Mouse (Mus musculus) T-helper 1 cell (primary cell): ENCODE results near the gene Fpgs.

Source experiments
- in situ Hi-C: fragments of 300-600 bp; cut with MboI, MseI; formaldehyde crosslinking; loops from one replicate; pipeline ENCODE4 v1.15.1; 2025; ENCODE audit warnings: high pct_unique_total_duplicates

The Fpgs gene

DNA sequence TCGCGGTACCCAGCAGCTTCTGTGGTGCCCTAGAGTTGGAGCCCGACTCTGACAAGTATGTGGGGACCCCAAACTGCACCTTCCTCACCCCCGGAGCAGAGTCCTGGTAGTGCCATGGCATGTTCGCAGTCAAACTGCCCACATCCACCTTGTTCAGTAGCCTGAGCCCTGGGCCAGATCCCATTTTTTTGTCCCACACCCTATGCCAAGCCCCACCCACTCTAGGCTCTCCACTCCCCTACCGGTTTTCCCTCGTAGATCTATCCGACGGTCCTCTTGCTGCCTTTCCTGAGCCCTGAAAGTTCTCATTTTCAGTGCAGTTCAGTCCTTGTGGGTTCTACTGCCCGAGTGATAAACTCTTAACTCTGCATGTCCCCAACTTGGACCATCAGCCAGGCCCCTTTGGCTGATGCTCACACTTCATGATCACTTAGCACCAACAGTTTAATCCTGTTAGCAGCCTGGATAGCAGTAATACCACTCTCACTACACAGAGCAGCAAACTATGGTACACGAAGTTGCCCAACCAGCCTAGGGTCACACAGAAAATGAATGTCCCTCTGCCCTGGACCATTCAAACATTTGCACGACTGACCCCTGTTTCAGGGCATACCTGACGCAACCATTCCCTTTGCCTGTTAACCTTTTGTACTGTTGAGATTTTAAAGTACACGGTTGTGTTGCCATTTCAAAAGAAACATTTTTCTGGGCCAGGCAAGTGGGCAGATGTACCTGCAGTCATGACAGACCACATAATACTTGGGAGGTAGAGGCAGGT lies 2.8 kb downstream of the Fpgs start:
- in situ Hi-C loops: no loop called here

DNA sequence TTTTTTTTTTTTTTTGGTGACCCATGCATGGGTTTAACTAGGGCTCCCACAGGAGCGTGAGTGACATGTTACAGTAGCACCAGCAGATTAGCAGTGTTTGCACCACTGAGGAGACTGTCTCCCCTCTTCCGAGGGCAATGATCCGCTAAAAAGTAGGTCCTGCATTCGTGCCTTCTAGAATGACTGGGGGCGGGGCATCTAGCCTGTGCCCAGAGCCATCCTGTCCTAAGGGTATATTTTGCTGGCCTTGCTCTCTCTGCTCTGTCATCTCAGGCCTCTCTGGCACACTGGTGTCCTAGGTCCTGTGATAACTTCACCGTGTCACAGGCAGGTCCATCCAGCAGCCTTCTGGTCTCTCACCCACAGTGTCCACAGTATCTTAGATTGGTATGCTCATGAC lies 4.3 kb downstream of the Fpgs start:
- in situ Hi-C loops: no loop called here

DNA sequence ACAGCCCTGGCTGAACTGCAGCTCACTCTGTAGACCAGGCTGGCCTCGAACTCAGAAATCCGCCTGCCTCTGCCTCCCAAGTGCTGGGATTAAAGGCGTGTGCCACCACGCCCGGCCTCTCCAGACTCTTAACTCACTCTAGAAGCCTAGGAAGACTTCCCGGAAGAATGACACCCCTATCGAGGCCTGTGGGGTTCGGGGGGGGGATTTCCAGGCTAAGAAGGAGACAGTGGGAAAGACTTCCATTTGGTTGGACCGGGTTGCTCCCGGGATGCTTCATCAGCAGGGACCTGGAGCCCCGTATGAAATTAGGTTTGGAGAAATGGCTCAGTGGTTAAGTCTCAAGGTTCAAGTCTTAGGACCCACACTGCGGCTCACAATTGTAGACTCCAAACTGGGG lies 9.3 kb downstream of the Fpgs start:
- in situ Hi-C loops: no loop called here

DNA sequence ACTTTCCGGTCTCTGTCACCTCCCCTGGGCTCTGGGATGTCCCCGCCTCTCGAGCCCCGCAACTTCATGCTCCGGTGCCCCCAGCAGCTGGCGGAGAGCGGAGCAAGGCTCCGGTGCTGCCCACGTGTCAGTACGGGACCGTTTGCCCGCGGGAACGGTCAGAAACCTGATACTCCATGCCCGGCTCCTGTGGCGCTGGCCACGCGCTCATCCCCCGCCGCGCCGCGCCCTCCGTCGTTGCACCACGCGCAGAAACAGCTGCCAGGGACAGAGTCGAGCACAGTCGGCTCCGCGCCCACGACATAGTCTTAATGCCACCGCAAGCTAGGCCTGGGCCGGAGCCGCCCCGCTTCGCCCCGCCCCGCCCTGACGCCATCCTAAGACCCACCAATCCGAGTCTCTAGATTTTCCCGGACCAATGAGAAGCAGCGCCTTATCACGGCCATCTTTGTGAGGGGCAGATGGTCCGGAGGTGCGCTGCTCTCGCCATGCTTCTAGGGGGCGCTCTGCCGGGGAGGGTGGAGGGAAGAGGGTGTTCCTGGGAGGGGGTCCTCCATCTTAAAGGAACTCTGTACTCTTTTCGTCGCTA lies 10.0 kb downstream of the Fpgs start:
- in situ Hi-C loops: no loop called here

DNA sequence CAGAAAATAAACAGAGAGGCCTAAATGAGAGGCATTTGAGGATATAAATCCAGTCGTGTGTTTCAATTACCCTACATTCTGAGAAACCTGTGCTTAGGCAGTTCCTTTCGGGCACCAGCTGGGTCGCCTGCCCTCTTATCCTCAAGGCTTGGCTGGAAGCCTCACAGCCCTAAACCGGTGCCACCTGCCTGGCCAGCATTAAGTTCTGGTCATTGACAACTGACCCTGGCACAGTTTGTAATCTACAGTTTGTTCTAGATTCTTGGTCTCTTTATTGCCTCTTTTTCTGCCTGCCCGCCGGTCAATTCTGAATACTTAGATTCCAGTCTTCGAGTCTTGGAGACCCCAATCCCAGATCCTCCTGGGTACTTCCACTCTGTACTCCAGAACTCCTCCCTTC lies 10.7 kb downstream of the Fpgs start:
- in situ Hi-C loops: no loop called here

DNA sequence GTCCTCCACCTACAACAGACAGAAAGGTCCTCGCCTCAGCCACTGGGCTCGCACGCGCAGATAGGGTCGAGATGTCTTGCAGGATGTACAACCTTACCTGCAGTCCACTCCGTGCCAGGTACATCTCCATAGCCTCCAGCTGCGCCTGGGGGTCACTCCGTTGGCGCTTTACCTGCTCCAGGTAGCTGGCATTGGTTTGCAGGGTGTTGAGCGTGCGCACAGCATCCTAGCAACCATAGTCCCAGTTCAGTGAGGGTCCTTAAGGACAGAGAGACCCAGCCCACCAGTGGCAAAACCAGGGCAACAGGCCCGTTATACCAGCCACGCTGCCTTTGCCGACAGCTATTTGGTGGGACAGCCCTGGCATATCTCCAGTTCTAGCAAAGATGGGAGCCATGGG lies 11.4 kb downstream of the Fpgs start:
- in situ Hi-C loops: no loop called here

DNA sequence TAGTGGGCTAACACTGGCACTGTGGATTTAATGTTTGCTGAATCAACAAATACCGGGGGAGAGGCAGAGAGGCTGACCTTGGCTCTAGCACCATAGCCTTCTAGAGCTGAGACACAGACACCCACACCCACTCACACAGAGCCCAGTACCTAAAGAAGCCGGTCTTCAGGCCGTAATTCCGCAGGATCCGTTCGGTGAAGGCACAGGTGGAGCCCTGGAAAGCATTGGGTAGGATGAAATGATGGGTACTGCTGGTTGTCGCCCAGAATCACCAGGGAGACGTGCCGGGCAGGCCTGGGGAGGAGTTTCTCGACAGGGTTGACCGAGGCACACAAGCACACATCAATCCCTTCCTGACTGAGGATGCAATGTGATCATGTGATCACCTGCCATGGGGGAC lies 12.9 kb downstream of the Fpgs start:
- in situ Hi-C loops: no loop called here

DNA sequence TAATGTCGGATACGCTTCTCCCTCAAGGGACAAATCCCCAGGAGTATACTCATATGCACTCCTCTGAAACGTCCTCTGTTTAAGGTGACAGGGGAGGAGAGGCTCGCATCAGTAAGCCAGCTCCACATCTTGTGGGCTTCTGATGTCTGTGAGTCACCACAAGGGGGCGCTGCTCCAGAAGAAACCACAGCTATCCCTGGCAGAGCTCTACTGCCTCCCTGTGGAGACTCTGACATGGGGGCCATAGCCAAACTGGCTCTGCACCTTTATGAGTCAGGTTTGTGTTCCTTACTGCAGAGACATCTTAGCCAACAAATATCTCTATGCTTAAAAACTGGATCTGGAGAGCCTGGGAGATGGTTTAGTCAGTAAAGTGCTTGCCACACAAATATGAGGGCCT lies 14.5 kb downstream of the Fpgs start:
- in situ Hi-C loops: loop anchor here (10.0 kb wide), 1 partner anchor 55 kb away; no protein-coding TSS in a partner anchor

DNA sequence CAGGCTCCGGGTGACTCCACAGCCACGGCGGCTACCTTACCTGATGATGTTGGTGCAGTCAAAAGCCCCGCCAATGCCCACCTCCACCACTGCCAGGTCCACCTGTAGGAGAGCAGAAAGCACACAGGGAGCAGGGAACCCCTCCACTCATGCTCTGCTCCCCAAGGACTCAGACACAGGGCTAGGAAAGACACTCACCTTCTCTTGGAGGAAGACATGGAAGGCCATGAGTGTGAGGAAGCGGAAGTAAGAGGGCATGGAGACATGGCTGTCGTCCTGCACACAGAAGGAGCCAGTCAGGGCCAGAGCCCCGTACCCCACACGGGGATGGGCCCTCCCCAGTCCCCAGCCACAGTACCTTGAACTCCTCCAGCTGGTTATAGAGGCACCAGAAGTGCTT lies 16.4 kb downstream of the Fpgs start:
- in situ Hi-C loops: loop anchor here (10.0 kb wide), 1 partner anchor 53 kb away; no protein-coding TSS in a partner anchor

DNA sequence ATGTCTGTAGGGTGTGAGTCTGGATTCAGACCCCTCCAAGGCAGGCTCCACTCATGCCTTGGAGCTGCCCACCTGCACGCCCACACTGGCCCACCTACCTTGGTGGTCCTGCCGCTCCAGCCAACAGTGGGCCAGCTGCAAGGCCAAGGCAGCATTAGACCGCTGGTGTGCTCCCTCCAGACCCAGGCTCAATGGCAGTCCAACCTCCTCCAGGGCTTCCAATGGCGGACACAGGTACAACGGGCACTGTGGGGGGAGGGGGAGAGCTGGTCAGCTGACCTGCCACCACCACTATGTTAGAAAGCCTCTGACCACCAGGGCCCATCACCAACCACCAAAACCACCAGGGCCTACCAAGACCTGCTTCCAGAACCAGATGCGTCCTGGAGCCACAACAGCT lies 17.3 kb downstream of the Fpgs start:
- in situ Hi-C loops: loop anchor here (10.0 kb wide), 1 partner anchor 52 kb away; no protein-coding TSS in a partner anchor

DNA sequence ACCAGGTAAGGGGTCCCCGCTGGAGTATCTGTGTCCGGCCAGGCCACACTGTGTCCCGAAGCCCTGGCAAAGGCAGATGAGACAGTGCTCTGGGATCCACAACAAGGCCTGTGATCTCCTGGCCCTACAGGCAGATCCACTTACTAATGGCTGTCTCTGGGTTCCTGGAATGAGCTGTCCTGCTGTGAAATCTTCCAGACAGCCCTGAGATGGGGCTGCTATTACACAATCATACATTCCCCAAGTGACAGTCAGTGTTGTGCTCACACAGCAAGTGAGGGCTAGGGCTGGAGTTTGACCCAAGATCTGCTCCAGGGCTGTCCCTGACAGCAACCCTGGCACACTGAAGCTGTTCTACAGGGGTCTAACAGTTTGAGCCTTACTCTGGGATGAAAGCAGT lies 18.1 kb downstream of the Fpgs start:
- in situ Hi-C loops: loop anchor here (10.0 kb wide), 1 partner anchor 51 kb away; no protein-coding TSS in a partner anchor

DNA sequence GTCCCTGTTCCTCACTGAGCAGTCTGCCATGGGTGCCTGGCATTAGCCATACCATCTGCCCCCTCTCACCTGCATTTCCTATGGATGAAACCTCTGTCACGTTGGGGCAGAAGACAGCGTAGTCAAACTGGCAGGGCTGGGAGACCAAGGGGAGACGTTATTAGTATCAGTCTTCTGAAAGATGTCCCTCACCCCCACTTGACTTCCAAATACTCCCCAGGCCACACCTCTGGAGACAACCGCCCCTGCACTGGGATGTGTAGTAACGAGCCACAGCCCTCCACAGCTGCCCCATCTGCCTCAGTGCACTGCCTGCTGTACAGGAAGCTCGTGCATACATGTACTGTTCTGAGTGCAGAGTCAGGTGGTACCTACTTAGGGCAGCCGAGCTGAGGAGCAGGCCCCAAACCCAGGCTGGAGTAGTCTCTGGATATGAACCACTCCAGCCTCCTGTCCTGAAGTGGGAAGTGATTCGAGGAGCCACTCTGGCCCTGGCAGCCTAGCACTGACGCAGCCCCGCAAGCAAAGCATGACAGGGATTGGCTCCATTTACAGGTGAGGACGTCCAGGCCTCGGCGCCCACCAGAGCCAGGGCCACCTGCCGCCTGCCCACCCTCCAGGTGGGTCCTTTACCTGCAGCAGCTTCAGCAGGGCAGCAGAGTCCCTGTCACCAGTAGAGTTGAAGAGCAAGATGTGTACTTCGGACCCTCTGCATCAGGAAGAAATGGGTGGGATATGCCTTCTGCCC lies 19.1 kb downstream of the Fpgs start:
- in situ Hi-C loops: loop anchor here (10.0 kb wide), 1 partner anchor 50 kb away; no protein-coding TSS in a partner anchor

DNA sequence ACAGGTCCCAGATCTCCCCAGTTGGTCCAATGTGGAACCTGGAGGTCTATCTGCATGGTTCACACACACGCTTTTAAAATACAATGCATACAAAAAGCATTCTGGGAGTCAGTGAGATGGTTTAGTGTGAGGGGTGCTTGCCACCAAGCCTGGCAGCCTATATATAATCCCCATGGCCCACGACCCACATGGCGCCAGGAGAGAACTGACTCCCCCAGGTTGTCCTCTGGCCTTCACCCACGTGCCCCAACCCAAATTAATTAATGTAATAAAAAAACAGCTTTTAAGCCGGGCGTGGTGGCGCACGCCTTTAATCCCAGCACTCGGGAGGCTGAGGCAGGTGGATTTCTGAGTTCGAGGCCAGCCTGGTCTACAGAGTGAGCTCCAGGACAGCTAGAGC lies 20.2 kb downstream of the Fpgs start:
- in situ Hi-C loops: loop anchor here (10.0 kb wide), 1 partner anchor 49 kb away; no protein-coding TSS in a partner anchor

DNA sequence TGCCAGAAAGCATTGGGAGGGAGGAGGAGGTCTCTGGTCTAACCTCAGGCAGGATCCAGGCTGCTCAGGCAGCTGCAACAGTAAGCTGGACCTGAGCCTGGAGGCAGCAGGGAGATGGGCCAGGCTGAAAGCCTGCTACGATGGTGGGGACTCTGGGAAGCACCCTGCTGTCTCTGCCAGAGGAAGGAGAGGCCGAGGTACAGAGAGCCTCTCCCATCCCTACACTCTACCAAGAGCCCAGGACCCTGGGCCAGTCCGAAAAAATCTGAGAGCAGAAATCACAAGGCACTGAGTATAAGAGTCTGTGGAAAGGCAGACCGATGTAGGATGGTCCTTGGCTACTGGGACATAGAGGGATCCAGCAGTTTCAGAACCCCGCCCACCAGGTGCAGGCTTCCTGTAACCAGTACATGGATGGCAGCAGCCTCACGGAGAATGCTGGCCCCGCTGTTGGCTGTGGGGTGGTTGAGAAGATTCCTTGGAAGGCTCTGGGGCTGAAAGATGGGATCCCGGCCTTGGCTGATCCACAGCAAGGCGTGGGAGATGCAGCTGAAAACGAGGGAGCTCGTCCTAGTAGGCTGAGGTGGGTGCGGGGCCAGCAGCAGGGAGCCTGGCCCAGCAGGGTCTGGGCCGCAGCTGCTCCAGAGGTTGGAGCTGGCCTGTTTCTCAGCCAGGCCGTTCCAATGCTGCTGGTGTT lies 21.1 kb downstream of the Fpgs start:
- in situ Hi-C loops: loop anchor here (10.0 kb wide), 1 partner anchor 48 kb away; no protein-coding TSS in a partner anchor

DNA sequence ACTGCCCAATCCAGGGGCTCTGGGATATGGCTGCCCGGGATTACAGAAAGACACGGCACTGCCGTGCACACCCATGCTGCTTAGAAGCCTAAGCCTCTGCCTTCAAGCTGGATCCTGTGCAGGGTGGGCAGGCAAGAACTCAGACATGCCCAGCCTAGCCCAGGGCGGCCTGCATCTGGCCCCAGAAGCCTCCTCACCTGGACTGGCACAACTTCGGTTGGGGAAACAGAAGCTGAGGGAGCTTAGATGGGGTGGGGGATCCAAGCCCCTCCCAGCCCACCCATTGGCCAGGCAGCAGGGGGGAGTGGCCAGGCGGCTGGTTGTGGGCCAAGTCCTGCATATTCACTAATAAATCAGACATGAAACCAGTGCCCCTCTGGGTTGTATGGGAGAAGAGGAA lies 22.2 kb downstream of the Fpgs start:
- in situ Hi-C loops: loop anchor here (10.0 kb wide), 1 partner anchor 47 kb away; no protein-coding TSS in a partner anchor

DNA sequence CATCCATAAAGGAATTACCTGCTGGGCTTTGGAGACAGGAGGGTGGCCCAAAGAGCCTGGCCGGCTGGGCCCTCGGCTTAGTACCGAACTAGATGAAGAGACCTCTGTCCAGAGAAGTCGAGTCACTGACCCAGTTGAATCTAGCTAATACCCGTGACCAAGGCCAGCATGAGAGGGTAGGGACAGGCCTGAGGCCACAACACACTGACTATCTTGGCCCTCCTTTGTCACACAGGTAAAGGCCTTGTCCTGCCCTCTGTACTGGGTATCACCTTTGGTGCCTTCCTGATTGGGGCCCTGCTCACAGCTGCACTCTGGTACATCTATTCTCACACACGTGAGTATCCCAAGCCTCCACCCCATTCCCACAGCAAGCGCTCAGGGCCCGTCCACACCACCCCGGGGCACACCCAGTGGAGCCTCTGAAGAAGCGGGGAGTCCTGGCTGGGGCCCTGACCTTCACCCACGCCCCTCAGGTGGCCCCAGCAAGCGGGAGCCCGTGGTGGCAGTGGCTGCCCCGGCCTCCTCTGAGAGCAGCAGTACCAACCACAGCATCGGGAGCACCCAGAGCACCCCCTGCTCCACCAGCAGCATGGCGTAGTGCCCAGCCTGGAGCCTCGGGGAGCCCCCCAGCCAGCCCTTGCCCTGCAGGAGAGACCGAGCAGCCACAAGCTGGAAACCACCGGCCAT lies 22.8 kb downstream of the Fpgs start:
- in situ Hi-C loops: loop anchor here (10.0 kb wide), 1 partner anchor 46 kb away; no protein-coding TSS in a partner anchor

DNA sequence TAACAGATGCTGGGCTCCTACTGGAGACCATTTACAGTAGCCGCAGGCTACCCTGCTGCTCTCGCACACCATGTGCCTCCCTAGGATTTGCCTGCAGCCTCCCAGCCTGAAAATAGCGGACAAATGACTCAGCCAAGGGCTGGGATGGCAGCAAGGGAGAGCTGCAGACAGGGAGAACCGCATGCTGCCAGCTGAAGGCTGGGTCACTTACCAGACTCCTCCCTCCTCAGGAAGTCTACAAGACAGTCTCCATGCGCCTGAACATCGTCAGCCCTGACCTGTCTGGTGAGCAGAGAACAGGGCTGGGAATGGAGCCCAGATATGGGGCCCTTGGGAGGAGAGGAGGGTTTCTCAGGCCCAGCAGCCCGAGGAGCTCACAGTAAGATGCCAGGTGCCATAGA lies 23.9 kb downstream of the Fpgs start:
- in situ Hi-C loops: loop anchor here (10.0 kb wide), 1 partner anchor 45 kb away; no protein-coding TSS in a partner anchor

DNA sequence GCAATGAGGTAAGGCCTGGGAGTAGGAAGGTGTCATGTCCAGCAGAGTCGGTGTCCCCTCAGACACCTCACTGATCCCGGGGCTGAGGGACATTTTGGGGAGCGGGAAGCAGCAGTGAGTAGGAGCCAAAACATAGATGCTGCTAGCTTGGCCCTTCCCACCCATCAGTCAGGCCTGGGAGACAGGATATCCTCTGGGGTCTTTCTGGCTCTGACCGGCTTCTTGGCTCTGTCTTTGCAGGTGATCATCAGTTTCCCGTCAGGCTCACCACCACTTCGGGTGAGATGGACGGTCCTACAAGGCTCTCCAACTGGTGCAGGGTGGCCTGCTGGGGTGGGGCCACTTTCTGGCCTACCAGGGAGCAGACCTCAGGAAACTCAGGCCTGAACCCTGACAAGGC lies 26.3 kb downstream of the Fpgs start:
- in situ Hi-C loops: no loop called here

DNA sequence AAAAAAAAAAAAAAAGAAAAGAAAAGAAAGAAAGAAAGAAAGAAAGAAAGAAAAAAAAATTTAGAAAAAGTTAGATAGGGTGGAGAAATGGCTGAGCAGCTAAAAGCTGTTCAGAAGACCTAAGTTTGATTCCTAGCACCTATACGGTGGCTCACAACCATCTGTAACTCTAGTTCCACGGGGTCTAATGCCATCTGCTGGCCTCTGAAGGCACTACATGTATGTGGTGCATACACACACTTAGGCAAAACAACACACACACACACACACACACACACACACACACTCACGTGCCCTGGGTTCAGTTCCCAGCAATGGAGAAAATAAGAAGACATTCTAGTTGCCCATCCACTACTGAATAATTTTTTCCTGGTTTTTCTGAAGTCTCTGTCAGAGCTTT lies 27.1 kb downstream of the Fpgs start:
- in situ Hi-C loops: no loop called here

DNA sequence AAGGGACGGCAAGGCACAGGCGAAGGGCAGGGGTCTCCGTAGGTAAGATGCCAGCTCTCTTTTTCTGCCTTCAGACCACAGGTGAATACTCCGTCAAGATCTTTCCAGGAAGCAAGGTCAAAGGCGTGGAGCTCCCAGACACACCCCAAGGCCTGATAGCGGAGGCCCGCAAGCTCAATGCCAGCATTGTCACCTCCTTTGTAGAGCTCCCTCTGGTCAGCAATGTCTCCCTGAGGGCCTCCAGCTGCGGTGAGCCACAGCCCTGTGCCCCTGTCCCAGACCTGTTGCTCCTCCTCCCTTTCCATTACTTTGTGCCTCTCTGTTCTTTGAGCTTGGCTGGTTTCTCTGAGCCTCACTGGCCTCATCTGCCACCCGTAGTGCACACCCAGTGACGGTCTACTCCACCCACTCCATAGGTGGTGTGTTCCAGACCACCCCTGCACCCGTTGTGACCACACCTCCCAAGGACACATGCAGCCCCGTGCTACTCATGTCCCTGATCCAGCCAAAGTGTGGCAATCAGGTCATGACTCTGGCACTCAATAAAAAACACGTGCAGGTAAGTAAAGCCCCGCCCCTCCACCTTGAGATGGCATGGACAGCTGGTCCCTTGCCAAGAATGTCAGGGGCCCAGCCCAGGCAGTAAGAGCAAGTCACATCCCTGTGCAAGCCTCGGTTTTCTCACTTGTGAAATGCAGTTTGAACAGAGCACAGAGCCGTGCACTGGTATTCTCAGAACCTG lies 30.6 kb downstream of the Fpgs start:
- in situ Hi-C loops: no loop called here
